Mouse (Mus musculus) liver, embryonic 14.5 days (tissue): ENCODE results near the gene Plekhm1. TPM values are rescaled to one million over a fixed set of nuclear protein-coding genes. Genes with fewer than 3 reads are reported as not detected.

Experiments used
- ATAC-seq: fragments of 200-750 bp; cut with Nextera tagmentation; 2 replicates; pipeline ENCODE4 v1.8.0; 2017; ENCODE audit warnings: moderate number of reproducible peaks, mild to moderate bottlenecking, moderate library complexity; ENCODE audit not compliant: insufficient read depth
- DNase-seq, 3 experiments: peaks; one replicate each; pipeline ENCODE4 v3.0.0-alpha.2; 2012 to 2013; ENCODE audit warnings: low read depth in 3 of 3, low spot score in 3 of 3
- H3K27ac ChIP-seq: fragments of 300-500 bp; sonication (generic); 2 replicates; pipeline ENCODE4 v1.5.1; 2014; ENCODE audit warnings: moderate library complexity, mild to moderate bottlenecking, control low read depth, inconsistent platforms
- H3K27me3 ChIP-seq: fragments of 300-500 bp; sonication (generic); 2 replicates; pipeline ENCODE4 v1.6.1; 2014; ENCODE audit warnings: mild to moderate bottlenecking, low read length, moderate library complexity; ENCODE audit not compliant: control insufficient read depth, insufficient read depth
- H3K36me3 ChIP-seq: fragments of 300-500 bp; sonication (generic); replicated peaks from 2 replicates; pipeline ENCODE4 v1.6.1; 2014; ENCODE audit warnings: low read depth; ENCODE audit not compliant: control insufficient read depth, insufficient read depth
- H3K4me1 ChIP-seq, 2 experiments: fragments of 200-500 bp in 1 of 2; fragments of 300-500 bp in 1 of 2; sonication (generic) in 1 of 2; replicated peaks; 2 replicates each; pipeline ENCODE4 v1.6.1; 2012 to 2014; ENCODE audit warnings: antibody characterized with exemption in 1 of 2, inconsistent platforms in 1 of 2, low read length in 1 of 2; ENCODE audit not compliant: control insufficient read depth in 2 of 2, insufficient read depth in 2 of 2
- H3K4me2 ChIP-seq: fragments of 300-500 bp; sonication (generic); 2 replicates; pipeline ENCODE4 v1.6.1; 2014; ENCODE audit warnings: low read depth, mild to moderate bottlenecking, control low read depth, moderate library complexity
- H3K4me3 ChIP-seq, 2 experiments: fragments of 200-500 bp in 1 of 2; fragments of 300-500 bp in 1 of 2; sonication (generic) in 1 of 2; 2 replicates each; pipeline ENCODE4 v1.5.1; 2012 to 2014; ENCODE audit warnings: low read depth in 2 of 2, low read length in 2 of 2, mild to moderate bottlenecking in 2 of 2, control low read depth in 1 of 2, inconsistent platforms in 1 of 2, moderate library complexity in 1 of 2; ENCODE audit not compliant: insufficient read depth in 1 of 2
- H3K9ac ChIP-seq: fragments of 300-500 bp; sonication (generic); replicated peaks from 2 replicates; pipeline ENCODE4 v1.6.1; 2014; ENCODE audit warnings: mild to moderate bottlenecking, control low read depth, moderate library complexity
- H3K9me3 ChIP-seq: fragments of 300-500 bp; sonication (generic); 2 replicates; pipeline ENCODE4 v1.6.1; 2016; ENCODE audit warnings: low read length, mixed read lengths; ENCODE audit not compliant: control insufficient read depth
- CTCF ChIP-seq: IDR thresholded peaks from 2 replicates; pipeline ENCODE4 v1.5.1; 2016; ENCODE audit warnings: antibody characterized with exemption, low read depth, control low read depth
- EP300 ChIP-seq: IDR thresholded peaks from 2 replicates; pipeline ENCODE4 v1.6.1; 2016; ENCODE audit warnings: antibody characterized with exemption, low read depth
- WGBS: fragments of 180-500 bp; shearing (Covaris S2); extraction: QIAGEN DNeasy Blood & Tissue Kit; methylation state at CpG from one replicate; pipeline ENCODE4 v1.1.7; 2014; ENCODE audit not compliant: insufficient replicate concordance; 5-methylcytosine and 5-hydroxymethylcytosine counted together
- polyA plus RNA-seq, 2 experiments: library from polyadenylated mRNA; depleted of rRNA in 1 of 2; stranded (reverse) in 1 of 2; unstranded in 1 of 2; fragments of >200 nt; fragmentation: Nextera tagmentation in 1 of 2; extraction: Ambion mirVana in 1 of 2; gene quantifications; 2 replicates each; pipeline versions ENCODE4 v1.2.1 to v1.2.3; 2012 to 2014

Gene Plekhm1
- polyA plus RNA-seq, 2 experiments, result 3.3 to 3.7 TPM

DNA sequence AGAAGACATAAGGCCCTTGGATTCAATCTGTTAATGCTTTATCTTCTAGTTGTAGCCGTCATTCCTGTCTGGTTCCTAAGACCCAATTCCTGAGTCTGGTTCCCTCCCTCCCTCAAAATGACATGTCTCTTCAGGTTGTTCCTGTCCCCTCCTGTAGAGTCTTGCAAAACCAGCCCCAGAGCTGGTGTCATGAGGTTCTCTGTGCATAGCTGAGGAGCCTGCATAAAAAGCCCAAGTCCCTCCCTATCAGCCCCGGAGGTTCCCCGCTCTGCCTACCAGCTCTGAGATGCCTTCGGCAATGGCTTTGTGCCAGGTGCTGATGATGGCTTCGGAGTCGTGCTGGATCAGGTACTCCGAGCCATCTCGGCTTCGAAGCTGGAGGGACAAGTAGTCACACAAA, 77.6 kb downstream of the Plekhm1 start:
- H3K4me2 ChIP-seq, result no peak overlapping the region
- no peaks in the 10 kb centered on the region for H3K36me3 ChIP-seq
- H3K4me3 ChIP-seq, result no peak overlapping the region
- DNase-seq (no peak), ATAC-seq (no peak)
- H3K9ac ChIP-seq, result no peak overlapping the region
- no peak overlapping the region for H3K27ac ChIP-seq
- no peaks in the 10 kb centered on the region for H3K9me3 ChIP-seq
- H3K27me3 ChIP-seq, result no peaks in the 10 kb centered on the region
- WGBS, result 77% methylated on average over 9 of the region's 9 CpGs
- no peaks in the 10 kb centered on the region for H3K4me1 ChIP-seq
- TF ChIP-seq CTCF, result no peak
- no peak for TF ChIP-seq EP300

DNA sequence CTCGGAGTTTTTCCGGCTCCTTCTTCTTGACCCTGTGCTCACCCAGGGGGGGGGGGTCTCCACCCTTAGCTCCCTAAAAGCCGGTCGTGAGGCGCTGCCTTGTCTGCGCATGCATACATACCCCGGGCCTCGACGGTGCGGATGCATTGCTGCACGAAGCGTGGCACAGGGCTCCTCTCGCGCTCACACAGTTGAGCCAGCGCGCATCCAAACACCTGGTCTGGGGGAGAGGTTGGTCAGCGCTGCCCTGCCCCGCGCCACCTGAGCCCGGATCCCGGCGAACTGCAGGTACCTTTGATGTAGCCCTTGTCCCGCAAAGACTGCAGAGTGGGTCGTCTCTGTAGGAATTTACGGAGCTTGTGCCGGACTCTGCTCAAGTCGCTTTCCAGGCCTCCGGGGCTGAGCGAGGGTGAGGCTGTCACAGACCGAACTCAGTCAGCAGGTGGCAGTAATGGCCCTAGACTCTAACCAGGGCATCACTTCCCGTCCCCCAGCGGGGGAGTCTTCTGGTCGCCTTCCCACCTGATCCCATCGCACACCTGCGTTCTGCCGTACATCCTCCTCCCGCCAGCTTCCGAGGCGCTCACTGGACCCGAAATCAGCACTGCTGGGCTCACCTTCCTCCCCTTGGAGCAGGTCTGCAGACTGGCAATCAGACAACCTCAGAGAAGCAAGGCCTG, 78.6 kb downstream of the Plekhm1 start:
- H3K9ac ChIP-seq, result no peak overlapping the region
- no peaks in the 10 kb centered on the region for H3K36me3 ChIP-seq
- H3K27me3 ChIP-seq, result no peaks in the 10 kb centered on the region
- DNase-seq (no peak), ATAC-seq (no peak)
- no peak overlapping the region for H3K27ac ChIP-seq
- no peaks in the 10 kb centered on the region for H3K4me1 ChIP-seq
- 63% methylated on average over 40 of the region's 40 CpGs for WGBS
- H3K9me3 ChIP-seq, result no peaks in the 10 kb centered on the region
- H3K4me3 ChIP-seq, result no peak overlapping the region
- peak; percentile 48 for TF ChIP-seq CTCF
- TF ChIP-seq EP300, result no peak
- no peak overlapping the region for H3K4me2 ChIP-seq

DNA sequence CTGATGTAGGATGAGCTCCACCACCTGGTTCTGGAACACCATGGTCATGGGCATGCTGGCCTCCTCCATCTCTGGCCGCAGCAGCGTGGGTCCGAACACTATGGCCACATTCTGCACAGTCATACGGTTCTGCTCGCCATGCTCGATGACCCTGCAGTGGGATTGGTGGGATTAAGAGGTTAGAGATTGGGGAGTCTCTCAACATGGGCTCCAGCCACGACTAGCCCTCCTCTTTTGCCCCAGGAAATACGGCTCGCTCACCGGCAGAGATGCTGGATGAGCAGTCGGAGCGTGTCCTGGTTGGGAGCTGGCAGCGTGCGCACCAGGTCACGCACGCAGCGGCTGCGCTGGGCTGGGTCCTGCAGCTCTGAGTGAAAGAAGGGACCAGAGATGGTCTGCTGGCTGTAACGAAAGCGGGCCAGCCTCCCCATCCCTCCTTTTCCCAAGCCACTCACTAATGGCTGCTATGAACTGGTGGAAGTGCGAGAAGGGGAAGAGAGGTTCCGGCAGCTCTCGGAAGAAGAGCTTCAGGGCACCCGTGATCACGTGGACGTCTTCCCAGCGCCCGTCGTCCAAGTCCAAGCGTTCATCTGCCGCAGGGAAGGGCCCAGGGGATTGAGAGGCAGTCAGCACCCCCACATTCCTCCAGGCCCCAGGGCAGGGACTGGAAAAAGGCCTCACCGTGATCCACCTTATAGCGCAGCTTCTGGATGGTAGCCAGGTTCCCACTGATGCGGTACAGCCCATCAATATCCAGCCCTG, 79.4 kb downstream of the Plekhm1 start:
- Histone ChIP-seq H3K36me3 (no peaks in the 10 kb centered on the region), H3K27ac (no peak overlapping the region), H3K4me3 (no peak overlapping the region), H3K4me1 (no peaks in the 10 kb centered on the region), H3K4me2 (no peak overlapping the region), H3K27me3 (no peaks in the 10 kb centered on the region), H3K9me3 (no peaks in the 10 kb centered on the region), H3K9ac (no peak overlapping the region)
- DNase-seq (no peak), ATAC-seq (no peak)
- WGBS, result 77% methylated on average over 34 of the region's 34 CpGs
- TF ChIP-seq EP300 (no peak), CTCF (no peak)

DNA sequence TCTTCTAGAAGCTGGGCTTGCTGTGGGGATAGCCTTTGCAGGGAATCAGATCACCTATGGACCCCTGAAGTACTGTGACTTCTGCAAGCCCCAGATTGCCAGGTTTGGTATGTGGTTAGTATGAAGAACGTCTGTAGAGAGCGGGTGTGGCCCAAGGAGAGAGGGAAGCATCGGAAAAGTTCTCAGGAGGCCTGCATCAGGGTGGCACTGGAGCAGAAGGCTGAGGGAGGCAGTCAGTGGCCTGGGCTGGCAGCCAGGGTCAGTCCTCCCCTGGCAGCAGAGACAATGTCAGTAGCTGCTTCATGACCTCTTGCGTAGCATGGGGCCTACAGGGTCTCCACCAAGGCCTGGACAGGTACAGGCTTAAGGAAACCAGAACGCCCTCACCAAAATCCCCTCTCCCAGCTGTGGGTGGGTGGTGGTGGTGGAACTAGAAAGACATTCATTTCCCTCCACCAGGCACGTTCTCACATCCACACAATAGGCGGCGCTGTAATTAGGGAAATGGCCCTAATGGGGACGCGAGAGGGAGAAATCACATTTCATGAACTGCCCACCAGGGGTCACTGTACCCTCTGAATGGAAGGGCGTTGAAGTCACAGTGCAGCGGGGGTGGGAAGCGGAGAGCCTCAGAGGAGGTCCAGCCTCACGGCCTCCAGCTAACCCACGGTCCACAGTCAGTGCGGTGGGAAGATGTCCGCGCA, 80.1 kb downstream of the Plekhm1 start:
- Histone ChIP-seq H3K27me3 (no peaks in the 10 kb centered on the region), H3K9ac (no peak overlapping the region), H3K4me2 (no peak overlapping the region), H3K36me3 (no peaks in the 10 kb centered on the region), H3K4me1 (no peaks in the 10 kb centered on the region), H3K9me3 (no peaks in the 10 kb centered on the region), H3K4me3 (no peak overlapping the region), H3K27ac (no peak overlapping the region)
- 38% methylated on average over 18 of the region's 18 CpGs for WGBS
- peak; percentile 26; the same call in 1 of the 2 replicates for ATAC-seq
- TF ChIP-seq CTCF (peak; percentile 88), EP300 (no peak)
- DNase-seq, result peak; percentile 45 to 56 (median 47)
